Mouse (Mus musculus) frontal cortex, postnatal 25 days (tissue): ENCODE results near the gene Mvb12b.

ENCODE experiments used
- DNase-seq, 2 experiments: peaks; one replicate each; pipeline ENCODE4 v3.0.0; 2022; ENCODE audit warnings: low spot score in 2 of 2

Gene Mvb12b

DNA sequence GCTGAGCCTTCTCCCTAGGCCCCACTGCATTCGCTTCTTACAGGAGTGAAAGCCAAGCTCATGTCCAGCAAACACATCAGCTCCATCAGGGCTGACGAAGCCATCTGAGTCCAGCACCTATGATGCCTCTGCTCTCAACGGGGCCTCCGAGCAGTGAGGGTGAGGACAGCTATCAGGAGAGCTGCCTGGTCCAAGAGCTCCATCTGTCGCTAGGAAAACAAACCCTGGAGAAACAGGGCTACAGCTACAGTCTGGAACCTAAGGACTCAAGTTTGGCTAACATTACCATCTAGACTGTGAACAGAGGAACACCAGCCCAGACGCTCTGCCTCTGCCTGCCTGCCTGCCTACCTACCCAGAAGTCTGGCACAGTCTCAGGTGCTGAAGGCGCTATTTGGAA, 104.3 kb downstream of the Mvb12b start:
- DNase-seq: no peak

DNA sequence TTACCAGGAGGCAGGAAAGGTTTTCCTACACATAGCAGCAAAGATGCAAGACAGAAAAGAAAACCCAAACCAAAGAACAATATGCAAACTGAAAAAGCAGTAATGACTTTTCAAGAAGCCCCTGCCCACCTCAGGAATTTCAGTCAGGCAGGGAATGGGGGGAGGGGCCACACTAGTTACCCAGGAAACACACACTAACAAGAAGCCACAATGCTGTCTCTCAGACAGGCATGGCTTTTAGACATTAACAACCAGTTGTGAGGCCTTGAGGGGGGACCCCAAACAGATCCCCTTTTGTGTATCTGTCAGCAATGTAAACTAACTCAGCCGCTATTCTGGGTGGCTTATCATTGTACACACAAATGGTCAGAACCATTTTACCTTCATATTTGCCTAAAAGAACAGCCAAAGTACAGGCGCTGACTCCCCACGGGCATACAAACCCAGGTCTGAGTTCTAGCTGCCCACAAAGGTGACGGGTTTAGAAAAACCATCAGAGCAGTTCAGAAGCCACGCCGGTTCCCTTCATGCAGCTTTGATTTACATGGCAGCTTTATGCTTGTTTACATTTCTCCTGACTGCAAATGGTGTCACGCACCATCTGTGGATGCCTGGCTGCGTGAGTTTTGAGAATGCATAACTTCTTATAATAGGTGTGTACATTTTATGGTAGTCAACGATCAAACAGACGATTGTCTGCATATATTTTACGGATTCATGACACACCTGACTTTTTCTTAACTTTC, 105.9 kb downstream of the Mvb12b start:
- no peak for DNase-seq

DNA sequence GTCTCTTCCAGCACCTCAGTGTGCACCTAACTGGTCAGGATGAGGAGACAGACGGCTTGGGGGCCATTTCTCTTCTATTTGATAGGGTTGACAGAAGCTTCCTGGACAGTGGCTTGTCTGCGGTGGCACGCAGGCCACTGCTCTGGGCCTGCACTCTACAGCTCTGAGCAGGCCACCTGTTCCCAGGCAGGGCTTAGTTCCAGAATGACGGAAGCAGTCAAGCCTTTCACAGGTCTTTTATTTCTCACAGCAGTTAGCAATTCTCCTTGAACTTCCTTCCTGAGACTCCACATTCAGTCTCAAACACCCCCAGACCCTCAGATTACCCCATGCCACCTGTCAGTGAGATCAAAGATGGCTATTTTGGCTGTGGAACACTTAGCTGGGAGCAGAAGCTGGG, 109.3 kb downstream of the Mvb12b start:
- no peak for DNase-seq

DNA sequence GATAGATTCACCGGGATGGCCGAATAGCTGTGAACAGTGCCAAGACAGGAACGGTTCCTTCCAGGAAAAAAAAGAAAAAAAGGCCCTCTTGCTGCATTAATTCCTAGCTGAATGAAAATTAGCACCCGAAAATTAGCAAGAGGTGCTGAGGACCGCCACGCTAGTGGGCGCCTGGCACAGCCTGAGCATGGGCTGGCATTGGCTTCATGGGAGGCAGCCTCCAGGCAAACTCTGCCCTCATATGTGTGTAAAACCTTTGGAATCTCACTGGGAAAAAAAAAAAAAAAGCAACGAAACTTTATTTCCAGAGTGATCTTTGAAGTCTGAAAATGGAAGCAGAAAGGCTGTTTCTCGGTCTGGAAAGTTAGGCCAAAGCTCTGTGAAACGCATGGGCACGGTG, 110.7 kb downstream of the Mvb12b start:
- DNase-seq: no peak

DNA sequence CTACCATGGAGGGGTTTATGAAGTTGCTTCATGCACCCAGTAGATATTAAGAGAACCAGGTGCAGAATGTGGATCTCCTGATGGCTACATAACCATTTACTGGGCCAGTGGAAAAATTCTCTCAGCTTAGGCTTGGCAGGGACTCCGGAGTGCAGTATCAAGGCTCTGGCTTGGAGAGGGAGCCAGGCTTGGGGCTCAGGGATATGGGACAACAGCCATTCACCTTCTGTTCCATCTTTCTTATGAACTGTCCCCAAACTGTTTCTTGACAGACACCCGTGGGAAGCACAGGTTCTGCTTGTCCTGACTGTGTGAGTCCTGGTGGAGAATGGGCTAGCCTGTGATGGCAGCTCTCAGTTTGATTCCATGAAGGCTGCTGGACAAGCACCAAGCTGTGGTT, 112.9 kb downstream of the Mvb12b start:
- no peak for DNase-seq

DNA sequence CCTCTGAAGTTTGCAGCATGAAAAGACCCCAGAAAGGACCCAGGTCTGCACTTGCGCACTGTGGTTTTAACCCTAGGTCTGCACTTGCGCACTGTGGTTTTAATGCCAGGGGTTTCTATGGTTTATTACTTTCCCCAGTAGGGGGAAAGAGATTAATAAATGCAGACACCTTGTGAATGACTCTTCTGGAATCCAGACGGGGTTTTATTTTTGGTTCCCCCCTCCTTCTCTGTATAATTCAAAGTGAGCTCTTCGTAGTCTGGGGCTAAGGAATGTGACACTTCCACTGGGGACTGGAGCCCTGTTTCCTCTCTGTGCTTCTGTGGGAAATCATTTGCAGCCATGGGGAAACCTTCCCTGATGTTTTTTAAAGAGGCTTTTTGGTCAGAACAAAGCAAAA, 113.6 kb downstream of the Mvb12b start:
- DNase-seq: no peak

DNA sequence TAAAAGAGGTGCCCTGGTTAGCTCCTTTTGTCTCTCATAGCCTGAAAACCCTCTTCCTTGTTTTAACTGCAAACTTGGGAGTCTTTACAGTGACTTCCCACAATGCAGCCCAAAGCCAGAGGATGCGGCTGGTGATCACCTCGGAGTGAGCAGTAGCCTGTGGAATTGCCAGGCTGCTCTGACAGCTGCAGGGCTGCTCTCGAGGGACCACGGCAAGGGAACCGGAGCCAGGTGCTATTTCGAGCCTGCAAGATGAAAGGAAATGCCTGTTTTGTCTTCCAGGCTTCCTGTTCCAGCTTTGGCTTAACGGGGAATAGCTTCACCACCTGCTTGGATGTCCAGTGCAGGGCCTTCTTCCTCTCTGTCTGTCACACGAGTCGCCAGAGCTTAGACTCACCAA, 115.3 kb downstream of the Mvb12b start:
- no peak for DNase-seq

DNA sequence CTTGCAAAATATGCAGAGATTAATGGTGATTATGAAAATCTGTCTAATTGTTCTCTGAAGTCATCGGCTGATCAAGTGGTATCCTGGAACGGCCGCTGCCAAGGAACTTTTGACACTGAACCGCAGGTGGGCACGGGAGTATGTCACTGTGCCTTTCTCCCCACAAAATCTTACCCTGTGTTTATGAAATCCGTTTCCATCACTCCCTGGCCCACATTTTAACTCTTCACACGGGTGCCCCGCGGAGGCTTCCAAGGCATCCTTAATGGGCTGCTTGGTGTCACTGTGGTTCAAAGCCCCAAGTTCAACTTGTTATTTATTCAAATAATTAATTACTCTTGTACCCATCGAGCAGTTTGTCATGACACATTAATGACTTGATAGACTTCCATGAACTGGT, 116.4 kb downstream of the Mvb12b start:
- no peak for DNase-seq

DNA sequence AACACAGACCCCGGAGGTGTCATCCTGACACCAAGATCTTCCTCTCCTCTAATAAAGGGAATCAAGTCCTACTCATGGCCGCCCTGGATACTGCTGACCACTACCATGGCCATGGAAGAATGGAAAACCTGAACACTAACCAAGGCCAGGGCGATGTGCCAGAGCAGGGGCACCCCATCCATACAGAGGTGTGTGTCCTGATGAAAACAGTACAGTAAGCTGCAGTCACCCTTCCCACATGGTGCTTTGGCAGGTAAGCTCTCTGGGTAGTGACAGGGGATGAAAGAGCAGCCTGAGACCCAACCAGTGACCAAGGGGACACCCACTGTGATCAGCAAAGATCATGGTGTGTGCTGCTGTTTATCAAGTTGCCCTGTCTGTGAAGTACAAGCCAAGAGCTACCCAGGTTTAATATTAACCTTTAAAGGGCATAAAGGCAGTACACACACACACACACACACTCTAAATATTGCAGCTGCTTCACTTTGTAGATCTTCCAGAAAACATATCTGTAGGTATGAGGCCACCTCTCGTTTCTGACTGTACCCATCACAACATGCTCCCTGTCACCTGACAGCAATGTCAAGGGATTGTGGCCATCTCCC, 117.1 kb downstream of the Mvb12b start:
- no peak for DNase-seq

DNA sequence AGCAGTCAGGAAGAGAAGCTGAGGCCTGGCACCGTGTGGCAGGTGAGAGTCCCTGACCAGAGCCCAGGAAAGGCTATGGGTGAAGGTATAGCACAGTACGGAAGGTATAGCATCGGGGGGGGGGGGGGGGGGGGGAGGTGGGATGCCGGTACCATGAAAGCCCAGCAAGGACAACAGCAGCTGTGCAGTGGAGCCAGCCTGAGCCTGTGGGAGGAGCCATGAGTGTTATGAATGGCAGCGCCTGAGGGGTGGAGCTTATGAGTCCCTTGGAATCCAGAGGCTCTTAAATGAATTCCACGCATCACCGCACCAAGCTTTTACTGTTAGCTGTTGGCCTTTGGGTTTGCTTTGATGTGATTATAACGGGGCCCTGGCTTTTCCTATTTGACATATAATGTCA, 123.3 kb downstream of the Mvb12b start:
- no peak for DNase-seq

DNA sequence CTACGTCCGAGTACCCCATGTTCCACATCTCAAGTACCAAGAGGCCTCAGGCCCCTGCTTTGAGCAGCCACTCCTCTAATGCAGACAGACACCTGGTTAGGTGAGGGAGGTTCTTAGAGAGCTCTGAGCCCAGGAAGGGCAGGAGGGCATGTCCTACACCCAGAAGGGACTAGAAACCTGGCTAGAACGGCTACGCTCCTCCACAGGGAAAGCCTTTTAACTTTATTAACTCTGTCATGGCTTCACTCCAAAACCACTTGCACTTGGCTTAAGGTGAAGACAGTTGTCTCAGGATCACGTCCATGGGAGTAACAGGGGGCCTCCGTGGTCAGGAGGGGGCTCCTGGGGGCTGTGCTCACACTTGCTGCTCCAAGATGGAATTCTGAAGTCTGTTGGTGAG, 125.5 kb downstream of the Mvb12b start:
- DNase-seq: no peak

DNA sequence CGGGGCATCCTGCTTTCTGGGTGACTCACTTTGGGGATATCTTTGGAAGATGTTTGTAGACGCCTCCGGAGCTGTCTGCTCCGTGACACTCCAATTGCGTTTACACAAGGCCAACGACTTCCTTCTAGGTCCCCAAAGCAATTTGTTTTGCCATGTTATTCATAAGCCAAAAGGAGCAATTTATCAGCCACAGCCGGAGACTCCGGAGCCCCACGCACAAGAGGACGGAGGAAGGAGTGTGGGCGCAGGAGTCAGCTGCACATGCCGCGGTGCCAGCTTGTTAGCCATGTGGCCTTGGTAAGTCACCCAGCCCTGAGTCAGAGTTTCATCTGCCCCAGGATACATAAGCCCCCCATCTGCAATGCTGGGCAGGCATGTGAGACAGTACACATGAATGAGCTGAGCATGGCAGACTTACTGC, 127.2 kb downstream of the Mvb12b start:
- DNase-seq: no peak

DNA sequence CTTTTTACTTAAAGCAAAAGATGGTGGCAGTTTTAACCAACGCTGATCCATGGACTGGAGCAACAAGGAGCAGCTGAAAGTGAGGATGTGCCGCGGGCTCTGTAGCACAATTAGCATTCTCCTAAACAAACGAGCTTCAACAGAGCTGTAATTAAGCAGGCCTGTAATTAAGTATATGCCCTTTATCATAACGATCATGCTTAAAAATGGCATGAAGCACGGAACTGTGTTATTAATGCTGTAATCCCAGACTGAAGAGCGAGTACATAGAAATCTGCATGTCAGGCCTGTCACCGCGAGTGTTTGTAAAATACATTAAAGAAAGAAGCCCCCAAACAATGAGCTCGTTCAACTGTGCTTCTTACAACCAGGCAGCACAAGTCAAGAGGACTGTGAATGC, 128.3 kb downstream of the Mvb12b start:
- no peak for DNase-seq

DNA sequence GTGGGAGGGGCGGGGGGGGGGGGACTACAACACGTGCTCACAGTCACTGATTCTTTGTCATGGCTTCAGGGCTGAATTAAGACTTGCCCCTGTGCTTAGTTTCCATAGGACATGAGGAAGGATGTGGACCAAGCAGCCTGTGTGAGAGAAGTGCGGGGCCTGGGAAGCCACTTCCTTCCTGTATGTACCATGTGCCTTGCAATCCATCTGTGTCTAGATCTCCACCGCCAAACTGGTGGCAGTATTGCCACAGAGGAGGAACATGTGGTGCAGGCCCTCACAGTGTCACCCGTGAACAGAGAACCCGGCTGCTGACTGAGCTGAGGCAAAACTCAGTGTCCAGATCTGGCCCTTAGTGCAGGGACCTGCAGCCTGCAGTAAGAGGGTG, 132.1 kb downstream of the Mvb12b start:
- DNase-seq: no peak

DNA sequence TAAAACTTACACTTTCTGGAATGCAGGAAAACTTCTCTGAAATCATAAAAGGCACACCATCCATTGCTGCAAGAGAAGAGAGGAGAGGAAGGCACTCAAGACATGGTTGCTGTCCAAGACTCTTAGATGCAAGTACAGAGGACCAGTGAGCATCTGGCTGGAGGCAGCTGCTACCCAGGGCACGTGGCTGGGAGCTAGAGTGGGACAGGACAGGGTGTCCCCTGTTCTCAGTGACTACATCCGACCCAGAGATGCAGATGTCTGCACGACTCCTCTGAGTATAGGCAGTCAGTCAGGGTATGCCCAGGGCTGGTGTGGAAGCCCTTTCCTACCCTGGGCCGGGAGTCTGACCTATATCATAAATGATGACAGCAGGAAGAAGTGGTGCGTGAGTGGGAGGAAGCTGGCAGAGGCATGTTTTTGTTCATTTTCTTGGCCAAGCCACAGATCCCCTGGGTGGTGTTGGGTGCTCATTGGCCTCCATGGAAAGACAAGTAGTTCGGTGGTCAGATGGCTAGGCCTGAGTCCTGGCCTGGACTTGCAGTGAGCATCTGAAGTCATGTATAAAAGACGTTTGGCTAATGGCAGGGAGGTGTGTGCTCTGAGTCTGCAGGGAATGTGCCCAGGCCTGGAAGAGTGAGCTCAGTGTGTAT, 132.6 kb downstream of the Mvb12b start:
- DNase-seq: no peak

DNA sequence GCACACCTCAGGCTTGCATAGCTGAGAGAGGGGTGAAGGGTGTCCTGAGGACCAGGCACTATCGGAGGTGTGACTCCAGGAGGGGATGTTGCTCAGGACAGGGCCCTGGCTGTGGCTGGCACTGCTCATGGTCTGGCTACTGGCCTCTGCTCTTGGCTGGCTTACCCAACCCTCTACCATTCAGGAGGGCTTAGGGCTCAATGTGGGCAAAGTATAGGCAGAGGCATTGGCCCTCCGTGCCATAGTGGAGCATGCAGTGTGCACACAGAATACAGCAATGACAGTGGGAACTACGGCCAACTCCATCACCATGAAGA, 133.5 kb downstream of the Mvb12b start:
- no peak for DNase-seq

DNA sequence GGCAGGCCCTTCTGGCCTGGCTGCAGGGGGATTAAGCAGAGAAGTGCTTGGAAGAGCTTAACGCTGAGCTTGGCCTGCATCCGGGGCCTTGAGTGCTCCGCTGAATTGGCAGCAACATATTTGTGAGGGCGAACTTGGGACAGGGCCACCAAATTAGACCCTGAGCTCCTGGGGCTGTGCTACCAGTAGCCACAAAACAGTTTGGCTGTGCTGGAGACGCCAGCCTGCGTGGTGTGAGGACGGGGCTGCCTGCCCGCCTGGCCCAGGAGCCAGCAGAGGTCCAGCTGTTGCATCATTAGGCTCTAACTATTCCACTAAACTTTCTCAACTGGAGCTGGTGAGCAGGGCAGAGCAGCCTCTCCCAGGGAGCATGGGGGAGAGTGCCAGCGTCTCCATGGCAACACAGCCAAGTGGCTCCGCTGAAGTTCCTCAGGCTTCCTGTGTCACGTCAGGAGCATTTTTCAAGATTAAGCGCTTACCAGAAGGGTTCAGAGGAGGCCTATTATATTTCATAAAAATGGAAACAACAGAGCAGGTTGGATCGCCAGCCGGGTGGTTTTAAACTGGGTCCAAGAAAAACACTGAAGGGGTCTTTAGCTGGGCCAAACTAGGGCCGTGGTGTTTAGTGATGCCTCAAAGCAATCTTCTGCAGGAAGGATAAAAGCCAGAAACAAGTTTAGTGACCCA, 134.0 kb downstream of the Mvb12b start:
- DNase-seq: peak; percentile 57 to 62

DNA sequence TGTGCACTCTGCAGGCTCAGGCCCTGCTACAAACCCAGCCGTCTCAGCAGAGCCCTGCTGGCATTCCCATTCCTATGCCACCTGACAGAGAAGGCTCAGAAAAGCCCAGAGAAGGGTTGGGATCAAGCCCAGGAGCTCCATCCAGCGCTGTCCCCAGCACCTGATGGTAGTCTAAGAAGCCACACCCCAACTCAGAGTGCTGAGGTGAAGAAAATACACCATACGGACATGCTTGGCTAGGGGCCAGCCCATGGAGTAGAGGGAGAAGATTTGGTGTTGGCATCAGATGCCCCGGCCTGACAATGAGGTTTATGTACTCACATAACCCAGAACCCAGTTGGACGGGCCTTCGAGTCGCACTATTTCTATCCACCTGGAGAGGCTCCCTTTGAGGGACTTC, 137.1 kb downstream of the Mvb12b start:
- DNase-seq: no peak

DNA sequence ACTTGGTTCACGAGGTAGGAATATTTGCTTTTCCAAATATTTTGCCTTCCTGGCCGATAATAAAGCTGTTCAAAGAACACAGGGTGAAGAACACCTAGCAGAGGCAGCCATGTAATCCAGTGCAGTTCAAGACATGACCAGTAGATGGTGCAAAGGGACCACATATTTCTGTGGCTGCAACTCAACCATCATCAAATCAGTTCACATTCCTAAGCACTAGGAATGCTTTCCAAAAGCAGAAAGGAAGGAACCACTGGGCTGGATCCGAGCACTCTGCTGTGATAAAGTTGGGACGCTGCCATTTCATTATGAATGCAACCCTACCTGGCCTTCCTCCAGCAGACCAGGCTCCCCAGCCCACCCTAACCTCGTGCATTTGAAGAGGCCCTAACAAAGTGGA, 141.3 kb downstream of the Mvb12b start:
- peak; percentile 71 to 87 for DNase-seq

DNA sequence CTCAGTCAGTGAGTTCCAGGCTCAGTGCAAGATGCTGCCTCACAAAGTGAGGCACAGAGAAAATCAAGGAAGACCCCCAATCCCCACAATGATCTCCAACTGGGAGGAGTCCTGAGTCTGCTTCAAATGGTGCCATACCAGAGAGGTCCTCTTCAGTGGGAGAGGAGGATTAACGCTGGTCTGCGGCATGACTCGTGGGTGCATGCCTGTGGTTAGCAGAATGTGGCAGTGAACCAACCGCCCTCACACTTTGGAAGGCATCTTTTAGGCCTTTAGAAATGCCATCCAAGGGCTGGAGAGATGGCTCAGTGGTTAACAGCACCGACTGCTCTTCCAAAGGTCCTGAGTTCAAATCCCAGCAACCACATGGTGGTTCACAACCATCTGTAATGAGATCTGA, 142.0 kb downstream of the Mvb12b start:
- no peak for DNase-seq

DNA sequence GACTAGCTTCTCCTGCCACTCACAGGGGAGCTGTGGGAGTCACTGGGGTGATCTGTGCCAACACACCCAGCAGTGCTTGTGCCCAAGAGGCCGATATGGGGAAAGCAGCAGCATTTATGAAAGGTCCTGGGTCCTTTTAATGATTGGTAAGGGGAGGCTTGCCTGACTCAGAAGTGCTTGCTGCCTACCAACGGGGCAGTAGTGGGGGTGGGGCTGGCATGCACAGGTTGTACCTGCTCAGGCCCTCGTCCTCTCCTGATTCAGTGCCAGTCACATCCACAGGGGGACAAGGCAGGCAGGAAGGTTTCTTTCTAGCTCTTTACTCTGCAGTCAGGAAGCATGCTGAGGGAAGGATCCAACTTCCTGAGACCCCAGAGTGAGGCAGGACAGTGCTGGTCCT, 150.6 kb downstream of the Mvb12b start:
- DNase-seq: no peak

DNA sequence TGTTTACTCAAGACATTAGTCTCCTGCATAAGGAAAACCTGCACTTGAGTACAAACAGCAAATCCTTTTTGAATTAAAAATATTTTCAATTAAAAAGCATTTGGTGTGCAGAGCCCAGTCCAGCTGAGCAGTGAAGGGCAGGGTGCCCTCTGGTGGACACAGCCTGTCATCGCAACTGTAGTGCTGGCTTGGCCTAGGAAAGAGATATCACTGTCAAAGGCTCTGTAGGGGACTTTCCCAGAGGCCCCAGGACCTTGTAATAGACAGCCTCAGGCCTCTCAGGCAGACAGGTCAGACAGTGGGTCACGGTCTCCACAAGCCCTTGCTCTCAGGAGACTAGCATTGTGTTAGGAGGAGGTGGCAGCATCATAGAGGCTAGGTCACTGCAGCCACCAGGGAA, 151.0 kb downstream of the Mvb12b start:
- DNase-seq: peak; percentile 51 to 60
